Mouse (Mus musculus): ENCODE results near the gene Csnk1d. TPM values are rescaled to one million over a fixed set of nuclear protein-coding genes. Genes with fewer than 3 reads are reported as not detected.

Gene Csnk1d
- total RNA-seq, 4 experiments from 2014 or later, result 50.9 to 64.8 (median 53.1) TPM

DNA sequence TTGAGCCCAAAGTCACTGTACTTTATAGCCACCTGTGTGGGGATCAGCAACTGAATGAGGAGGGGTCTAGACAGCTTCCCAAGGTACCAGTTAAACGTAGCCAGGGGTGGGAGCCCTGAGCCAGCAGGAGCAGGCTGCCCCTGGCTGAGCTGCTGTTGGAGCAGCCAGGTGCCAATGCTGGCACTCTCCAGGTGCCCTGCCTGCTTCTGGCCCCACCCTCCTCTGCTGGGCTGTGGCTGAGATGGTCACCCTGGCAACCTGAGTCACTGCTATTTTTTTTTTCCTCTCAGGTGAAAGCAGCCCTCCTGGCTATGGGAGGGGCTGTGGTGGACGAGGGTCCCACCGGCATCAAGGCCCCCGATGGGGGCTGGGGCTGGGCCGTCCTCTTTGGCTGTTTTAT lies 36.2 kb downstream of the Csnk1d start:
- peak in 1 of 2 experiments; percentile 57 for DNase-seq (ENCODE audit: low spot score in 2 of 2)

DNA sequence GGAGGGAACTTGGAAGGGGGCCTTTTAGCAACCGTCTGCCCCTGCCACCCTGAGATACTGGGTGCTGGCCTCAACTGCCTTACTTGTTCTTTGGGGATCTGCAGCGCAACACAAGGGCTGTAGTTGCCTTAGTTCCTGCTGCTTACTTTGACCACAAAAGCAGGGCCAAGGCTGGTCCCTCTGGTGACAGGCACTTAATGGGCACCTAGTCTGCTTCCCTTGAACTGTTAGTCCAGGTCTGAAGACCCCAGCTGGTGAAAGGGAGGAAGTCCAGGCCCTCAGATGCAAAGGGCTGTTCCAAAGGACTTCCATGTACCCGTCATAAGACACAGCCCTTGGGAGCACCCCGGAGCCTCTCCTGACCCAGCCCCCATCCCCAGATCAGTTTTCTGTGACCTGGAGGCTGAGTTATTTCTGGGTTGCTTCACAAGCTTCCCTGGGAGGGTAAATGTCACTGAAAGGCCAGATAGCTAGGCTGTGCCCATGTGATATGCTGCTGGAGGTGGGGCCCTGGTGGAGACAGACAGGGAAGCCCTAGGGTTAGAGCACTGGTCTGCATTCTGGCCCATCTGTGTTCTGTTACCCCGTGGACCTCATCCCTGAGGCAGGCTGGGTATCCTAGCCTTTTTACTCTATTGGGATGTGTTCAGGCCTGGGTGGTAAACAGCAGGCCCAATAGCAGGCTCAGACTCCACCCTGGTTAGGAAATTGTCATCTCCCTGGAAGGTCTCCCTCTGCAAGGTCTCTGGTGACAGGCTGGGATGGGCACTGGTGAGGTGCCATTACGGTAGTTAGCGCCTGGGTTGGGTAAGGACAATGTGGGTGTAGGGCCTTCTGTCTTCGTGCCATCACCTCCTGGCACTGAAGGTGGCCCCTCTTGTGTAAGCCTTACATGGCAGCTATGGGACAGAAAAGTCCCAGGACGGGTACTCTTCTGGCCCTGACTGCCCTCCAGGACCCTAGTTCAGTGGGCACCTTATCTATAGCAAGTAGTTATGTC lies 39.1 kb downstream of the Csnk1d start:
- DNase-seq (ENCODE audit: low spot score in 2 of 2), result peak; percentile 77 to 85

DNA sequence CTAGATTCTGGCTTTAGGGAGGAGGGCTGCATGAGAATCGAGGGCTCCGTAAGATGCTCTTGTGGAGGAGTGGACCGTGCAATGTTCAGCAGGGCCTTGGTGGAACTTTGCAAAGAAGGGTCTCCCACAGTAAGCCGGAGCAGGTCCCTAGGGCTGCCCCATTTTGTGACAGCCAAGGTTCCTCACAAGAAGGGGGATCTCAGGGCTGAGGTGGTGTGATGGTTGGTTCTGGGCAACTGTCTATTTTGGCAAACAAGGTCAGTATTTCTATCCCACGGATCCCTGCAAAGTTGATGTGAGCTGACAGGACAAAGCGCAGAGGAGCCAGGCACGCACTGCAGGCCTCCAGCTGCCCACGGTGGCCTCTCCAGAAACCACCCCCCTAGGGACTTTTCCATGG lies 39.9 kb downstream of the Csnk1d start:
- no peak for DNase-seq (ENCODE audit: low spot score in 2 of 2)

DNA sequence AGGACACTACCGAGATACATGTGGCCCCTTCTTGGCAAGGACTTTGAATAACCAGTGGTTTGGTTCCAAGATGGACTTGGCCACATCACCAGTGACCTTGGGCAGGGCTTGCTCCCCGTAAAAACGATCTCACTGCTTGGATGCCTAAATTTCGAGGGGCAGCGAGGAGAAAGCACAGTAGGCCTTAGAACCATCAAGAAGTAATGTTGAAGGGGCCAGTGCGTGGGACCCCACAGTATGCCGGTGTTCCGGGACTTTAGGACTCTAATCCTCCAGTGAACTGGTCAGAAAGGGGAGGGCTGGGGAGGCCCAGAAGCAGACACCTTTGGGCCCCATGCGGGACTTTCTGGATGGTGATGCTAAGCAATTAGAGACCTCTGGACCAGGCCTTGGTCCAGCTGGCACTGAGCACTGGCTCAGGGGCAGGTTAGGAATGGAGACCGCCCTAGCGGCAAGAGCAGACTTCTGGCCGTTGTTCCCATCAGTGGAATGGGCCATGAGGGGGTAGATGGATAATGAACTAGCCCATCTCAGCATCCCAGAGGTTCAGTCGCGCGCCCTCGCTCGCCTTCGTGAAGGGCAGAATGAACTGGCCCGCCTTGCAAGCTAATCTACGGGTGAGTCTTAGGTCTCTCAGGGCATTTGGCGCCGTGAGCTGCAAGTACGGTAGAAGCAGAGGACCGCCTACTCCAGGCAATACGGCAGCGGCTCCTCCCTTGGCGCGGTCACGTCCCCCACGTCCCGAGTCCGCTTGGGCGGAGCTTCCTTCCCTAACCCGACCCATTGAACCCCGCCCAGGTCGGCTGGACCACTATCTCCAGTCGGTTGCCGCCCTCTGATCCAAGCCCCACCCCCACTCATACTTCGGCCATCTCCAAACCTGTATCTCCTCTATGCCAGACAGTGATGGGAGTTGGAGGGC lies 40.6 kb downstream of the Csnk1d start:
- DNase-seq (ENCODE audit: low spot score in 2 of 2), result peak; percentile 94 to 97

DNA sequence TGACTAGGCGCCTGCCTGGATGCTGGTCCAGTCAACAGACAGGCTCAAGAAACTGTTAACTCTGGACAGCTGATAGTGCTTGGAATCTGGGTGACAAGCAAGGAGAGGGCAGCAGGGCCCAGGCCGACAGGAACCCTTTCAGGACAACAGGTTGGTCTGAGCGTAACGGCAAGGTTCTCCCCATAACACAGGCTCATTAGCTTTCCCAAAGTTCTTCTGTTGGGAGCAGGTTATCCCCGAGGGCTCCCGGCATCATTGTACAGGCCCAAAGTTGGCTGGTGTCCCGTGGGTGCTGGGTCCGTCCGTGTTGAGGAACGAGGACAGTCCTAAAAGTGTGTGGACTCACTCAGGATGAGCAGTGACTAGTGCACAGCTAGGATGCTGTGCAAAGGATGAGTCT lies 41.3 kb downstream of the Csnk1d start:
- DNase-seq (ENCODE audit: low spot score in 2 of 2), result no peak

DNA sequence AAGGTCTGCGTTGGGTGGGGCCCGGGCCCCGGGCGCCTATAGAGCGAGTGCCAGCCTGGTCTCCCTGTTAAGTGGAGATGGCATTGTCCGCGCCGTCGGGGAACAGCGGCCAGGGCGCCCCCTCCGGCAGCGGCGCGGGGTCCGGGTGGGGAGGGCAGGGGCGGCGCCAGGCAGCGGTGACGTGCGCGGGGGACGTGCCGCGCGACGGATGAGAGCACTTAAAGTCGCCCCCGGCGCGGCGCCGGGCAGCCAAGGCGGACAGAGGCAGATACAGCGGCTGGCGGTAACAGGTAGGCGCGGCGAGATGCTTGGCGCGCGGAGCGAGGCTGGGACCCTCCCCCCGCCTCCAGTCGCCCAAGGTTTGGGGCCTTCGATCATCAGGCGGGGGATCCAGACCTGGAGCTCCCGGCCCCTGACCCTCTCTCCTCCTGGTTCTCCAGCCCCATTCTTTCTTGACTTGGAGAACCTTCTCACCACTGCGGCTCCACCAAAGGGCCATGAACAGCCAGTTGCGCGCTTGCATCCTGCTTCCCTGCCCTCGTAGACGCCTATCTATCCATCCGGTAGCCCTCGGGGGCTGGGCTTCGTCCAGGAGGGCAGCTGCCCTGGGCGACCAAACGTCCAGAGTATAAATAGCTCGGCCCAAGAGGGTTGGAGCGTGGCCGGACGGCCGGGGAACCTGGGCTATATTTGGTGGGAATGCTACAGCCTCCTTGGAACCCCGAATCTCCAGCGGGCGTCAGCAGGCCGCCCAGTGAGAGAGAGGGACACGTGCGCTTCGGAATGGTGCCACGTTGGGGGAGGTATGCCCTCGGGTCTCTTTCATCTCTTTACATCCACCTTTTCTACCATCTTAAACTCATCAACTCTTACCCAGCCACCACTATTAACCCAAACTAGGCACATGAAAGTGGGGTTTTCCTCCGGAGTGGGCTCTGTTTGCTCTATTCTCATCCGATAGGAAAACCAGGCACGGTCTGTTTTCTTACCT lies 42.0 kb downstream of the Csnk1d start:
- DNase-seq (ENCODE audit: low spot score in 2 of 2), result peak; percentile 81 to 92

DNA sequence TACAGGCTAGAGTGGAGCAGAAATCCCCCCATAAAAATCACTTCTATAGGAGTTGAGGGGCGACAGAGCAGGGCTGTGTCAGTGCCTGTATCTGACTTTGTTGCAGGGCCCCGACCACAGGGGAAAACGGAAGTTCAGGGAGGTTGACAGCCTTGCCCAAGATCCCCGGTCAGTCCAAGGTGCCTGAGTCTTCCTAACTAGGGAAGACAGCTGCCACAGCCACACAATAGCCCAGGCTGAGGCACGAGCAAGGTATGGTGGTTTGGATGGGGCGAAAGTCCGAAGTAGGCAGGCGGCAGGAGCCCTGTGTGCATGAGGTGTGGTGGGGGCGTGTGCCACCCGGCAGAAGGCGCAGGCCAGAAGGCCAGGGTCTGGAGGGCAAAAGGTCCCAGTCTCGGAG lies 42.8 kb downstream of the Csnk1d start, which contains the start of gene Slc16a3:
Gene Slc16a3, plus strand, starts transcription at position 153 of the 400 bp plus-strand sequence.
- no peak for DNase-seq (ENCODE audit: low spot score in 2 of 2)

DNA sequence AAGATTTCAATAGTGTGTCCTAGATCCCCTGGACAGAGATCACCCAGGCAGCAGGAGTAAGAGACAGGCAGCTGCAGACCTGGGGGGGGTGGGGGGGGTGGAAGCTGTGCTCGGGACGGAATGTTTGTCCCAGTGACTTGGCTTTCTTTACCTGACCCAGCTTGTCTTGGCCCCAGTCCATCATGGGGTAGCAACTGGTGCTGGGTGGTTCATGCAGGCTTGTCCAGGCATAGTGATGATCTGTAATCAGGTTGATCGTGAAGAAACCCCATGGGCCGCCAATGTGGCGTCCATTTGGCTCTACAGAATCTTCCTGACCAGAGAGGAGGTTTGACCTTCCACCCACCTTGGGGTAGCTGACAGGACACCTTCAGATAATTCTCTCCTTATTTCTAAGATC lies 45.2 kb downstream of the Csnk1d start:
- DNase-seq (ENCODE audit: low spot score in 2 of 2), result peak in 1 of 2 experiments; percentile 54

DNA sequence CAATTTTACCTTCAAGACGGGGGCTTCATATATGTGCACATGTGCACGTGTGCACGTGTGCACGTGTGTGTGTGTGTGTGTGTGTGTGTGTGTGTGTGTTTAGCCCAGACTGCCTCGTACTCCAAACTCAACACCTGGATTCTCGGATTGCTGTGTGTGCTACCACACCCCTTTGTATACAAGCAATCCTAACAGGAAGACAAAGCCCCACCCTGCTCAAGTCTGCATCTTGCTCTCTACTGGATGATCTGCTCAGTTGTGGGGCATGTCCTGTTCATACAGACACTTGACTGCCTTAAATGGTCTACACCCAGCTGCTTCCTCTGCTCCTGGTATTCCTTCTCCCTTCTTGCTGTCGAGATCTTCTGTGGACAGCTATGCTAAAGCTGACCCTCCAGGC lies 45.9 kb downstream of the Csnk1d start:
- DNase-seq (ENCODE audit: low spot score in 2 of 2), result no peak

DNA sequence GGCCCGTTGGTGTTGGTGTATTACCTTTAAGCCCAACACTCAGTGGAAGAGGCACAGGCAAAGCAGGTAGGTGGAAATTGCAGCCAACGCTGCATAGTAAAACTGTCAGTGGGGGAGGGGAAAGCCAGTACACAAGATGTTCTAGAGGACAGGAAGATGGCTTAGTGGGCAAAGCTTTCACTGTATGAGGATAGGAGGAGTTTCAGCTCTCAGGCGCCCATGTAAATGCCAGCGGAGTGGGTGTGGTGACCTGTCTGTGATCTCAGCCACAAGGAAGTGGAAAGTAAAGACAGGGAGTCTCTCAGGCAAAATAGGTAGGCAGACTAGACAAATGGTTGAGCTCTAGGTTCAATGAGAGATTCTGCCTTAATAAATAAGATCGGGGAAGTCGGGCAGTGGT lies 50.2 kb downstream of the Csnk1d start:
- no peak for DNase-seq (ENCODE audit: low spot score in 2 of 2)

DNA sequence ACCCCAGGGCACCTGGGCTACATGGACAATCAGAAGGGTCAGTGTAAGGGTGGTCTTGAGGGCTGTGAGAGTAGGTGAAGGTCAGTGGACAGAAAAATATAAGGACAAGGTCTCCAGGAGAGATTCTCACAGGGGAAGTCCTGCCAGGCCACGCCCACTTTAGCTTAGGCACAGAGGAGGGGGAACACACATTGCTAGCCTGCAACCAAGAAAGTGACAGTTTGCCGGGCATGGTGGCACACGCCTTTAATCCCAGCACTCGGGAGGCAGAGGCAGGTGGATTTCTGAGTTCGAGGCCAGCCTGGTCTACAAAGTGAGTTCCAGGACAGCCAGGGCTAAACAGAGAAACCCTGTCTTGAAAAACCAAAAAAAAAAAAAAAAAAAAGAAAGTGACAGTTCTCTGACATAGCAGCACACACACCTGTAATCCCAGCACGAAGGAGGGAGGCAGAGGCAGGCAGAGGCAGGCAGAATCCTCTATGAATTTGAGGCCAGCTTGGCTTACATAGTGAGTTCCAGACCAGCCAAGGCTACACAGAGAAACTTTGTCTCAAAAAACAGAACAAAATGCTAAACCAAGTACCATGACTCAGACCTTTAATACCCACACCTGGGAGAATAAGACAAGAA lies 51.3 kb downstream of the Csnk1d start:
- DNase-seq (ENCODE audit: low spot score in 2 of 2), result no peak

DNA sequence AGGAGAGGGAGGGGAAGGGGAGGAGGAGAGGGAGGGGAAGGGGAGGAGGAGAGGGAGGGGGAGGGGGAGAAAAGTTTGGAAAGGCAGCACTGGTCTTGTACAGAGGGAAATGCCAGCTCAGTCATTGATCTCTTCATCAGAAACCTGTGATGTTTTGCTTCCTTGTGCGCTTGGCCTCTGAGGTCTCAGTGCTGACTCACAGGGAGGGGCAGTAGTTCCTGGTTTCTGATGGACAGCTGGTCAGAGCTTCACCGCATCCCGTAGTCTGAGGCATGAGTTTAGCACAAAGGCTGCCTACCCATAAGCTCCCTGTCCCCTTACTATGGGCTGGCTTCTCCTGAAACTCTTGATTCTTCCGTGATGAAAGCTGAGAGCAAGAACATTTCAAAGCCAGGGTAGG lies 52.3 kb downstream of the Csnk1d start:
- DNase-seq (ENCODE audit: low spot score in 2 of 2), result no peak

DNA sequence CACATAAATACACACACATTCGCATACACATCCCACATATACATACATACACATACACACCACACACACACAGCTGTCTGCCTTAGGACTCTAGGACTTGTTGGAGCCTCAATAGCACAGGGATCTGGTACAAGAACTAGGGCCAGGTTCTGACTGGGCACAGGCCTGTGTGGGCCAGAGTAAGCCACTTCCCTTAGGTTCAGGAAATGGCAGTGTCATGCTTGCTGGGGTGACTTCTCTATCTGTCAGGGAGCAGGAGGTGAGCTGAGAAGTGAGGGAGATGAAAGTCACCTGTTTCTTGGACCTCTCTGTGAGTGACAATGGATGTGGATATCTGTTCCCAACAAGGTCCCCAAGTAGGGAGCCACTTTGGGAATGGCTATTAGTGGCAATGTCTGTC lies 53.2 kb downstream of the Csnk1d start:
- no peak for DNase-seq (ENCODE audit: low spot score in 2 of 2)

DNA sequence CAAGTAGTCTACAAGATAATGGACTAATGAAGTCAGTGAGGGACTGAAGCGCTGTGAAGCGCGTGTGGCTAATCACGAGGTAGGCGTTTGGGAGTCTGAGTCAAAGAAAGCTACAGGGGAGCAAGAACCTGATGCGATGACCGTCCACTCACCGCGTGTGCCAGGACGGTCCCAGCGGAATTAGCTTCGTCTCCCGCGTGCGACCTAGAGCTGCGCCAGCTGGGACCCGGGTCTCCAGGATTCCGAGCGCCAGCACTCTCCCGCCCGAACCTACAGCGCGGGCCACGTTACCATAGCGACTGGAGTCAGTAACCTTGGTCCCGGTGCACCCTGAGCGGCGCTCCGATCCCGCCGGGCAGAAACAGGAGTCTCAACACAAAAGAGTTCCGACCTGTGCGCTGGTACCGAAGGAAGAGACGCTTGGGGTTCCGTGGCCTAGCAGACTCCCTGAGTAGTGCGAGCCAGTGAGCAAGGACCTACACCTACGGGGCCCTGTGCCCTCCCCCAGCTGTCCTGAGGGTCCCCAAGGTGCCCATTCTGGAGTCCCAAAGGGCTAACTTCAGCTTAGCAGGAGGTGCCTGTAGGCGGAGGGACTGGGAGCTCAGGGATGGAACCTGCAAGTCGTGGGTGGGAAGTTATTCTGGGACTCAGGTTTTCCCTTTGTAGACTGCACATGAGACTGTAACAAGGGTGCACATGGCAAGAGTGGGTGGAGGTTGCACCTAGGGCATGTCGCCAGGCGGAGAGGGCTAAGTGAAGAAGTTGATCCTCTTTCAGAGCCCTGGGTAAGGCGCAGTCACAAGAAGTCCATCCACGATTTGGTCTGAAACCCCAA lies 58.3 kb downstream of the Csnk1d start, which contains the start of gene Ccdc57:
Gene Ccdc57, minus strand, starts transcription at position 309 of the 835 bp plus-strand sequence.
- DNase-seq (ENCODE audit: low spot score in 2 of 2), result peak; percentile 84 to 85

DNA sequence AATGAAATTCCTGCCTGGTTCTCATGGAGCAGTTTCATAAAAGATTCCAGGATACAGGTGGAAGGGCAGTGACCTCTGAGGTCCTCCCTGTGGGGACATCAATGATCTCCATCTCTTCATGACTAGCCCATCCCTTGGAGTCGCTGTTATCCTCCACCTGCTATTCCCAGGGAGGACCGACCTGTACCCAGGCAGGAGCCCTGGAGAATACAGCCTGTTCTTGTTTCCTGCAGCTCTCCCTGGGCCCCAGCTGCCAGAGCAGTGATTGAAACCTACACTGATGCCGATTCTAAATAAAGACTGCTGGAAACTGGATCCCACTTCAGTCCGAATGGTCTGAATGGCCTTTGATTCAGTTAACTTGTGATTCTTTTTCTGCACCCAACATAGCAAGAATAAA lies 59.7 kb downstream of the Csnk1d start:
- peak; percentile 49 to 60 for DNase-seq (ENCODE audit: low spot score in 2 of 2)

DNA sequence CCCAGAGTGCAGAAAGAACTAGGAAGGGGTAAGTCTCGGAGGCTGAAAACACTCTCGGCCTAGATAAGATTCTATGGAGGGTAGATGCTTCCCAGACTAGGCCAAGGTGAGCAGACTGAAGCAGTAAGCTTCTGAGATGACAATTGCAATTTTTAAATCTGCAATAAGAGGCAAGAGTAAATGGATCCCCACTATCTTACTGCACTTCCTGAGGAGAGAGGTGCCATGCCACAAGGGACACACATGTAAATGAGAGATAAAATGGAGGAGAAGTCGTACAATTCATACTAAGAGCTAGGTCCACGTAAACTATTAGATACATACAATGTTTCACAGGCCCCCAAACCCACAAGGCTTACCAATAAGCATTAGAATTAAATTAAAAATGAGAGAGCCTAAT lies 62.7 kb downstream of the Csnk1d start:
- DNase-seq (ENCODE audit: low spot score in 2 of 2), result no peak

DNA sequence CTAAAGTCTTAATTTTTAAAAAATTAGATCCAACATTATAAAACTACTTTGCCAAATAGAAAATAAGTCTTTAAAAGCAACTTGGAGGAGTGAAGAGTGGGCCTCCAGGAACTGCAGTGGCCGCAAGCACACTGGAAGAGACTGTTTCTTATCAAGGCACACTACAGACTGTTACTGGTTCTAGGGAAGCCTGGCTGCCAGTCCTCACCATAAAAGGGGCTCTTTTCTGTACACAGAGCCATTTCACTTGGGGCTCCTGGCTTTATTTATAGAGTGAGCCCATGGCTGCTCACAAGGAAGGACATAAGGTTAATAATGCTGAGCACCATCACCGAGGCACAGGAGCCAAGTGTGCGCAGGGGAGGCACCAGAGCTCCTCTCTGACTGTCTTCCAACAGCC lies 68.6 kb downstream of the Csnk1d start:
- no peak for DNase-seq (ENCODE audit: low spot score in 2 of 2)

DNA sequence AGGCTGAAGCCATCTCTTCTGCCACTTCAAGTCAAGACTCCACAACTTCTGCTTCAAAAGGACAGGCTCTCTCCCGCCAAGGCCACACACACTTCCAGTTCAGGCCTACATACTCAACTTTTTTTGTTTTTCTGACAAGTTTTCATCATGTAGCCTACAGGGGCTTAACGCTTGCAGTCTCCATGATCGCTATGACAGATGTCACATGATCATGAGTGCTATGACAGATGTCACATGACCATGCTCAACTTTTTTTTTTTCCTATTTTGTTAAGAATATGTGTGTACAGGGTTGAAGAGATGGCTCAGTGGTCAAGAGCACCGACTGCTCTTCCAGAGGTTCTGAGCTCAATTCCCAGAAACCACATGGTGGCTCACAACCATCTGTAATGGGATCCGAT lies 73.4 kb downstream of the Csnk1d start:
- DNase-seq (ENCODE audit: low spot score in 2 of 2), result no peak

DNA sequence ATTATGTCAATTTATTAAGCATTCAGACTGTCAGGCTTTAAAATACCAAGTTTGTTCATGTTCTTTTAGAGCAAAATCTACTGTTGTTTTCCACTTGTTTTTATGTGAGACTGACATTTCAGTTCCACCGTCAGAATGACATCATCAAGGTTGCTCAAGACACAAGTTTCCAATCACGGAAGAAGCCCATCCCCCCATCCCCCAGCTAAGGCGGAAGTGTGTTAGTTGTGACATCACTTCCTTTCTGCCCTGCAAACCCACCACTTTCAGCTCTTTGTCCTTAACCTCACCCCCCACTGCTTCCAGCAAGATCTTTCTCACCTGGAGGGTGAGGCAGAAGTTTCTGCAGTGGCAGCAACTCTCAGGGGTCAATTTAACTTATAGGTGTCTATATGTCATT lies 74.7 kb downstream of the Csnk1d start:
- no peak for DNase-seq (ENCODE audit: low spot score in 2 of 2)

Data from gastrocnemius, adult 8-10 months (tissue).